Mouse (Mus musculus) inflammation-experienced regulatory T-cells, adult 6 months (primary cell): ENCODE results near the gene Ctsw. TPM values are rescaled to one million over a fixed set of nuclear protein-coding genes. Genes with fewer than 3 reads are reported as not detected.

ENCODE experiments used
- ATAC-seq: one replicate; pipeline ENCODE4 v1.8.0; 2017
- polyA plus RNA-seq, 3 experiments: library from polyadenylated mRNA; unstranded; fragments of 100-300 nt; shearing (Covaris generic); gene quantifications; one replicate each; pipeline ENCODE4 v1.2.1; 2017

The Ctsw gene
- polyA plus RNA-seq, 3 experiments from 2014 or later = 168 to 249 (median 216) TPM

DNA sequence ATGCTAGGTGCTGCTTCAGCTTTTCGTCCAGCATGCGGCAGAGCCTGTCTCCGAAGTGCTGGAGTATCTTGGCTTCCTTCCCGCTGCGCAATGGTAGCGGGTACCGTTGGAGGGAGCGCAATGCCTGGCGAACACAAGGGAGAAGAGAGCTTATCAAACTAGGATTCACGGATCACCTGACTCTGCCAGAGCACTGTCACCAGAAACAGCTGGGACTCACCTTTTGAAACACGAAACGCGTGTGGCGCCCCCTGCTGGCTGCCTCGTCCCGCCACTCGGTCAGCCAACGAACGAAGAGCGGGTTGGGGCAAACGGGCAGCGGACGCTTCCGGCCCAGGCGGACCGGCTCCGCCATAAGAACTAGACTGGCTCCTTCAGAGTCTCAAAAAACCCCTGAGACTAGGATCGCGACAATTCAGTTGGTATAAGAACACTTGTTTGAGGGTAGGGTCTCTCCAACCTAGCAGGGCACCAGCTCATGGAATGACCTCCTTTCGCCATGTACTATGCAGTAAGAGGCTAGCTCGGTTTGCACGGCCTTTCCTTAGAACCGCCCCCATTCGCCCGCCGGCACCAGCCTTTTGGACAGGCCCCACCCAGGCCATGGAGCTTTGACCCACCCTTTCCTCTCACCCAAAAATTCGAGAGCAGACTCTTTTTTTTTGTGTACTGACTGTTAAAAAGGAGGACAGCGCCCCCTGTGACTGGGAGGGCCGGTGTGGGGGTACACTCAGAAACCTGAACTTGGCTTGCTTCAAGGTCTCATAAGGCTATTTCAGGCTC, 19.7 kb upstream of the Ctsw start, which contains the start of gene Mus81:
TSS of gene Mus81 (minus strand) at position 635 of the 783 bp plus-strand sequence.
- peak; percentile 32 for ATAC-seq

DNA sequence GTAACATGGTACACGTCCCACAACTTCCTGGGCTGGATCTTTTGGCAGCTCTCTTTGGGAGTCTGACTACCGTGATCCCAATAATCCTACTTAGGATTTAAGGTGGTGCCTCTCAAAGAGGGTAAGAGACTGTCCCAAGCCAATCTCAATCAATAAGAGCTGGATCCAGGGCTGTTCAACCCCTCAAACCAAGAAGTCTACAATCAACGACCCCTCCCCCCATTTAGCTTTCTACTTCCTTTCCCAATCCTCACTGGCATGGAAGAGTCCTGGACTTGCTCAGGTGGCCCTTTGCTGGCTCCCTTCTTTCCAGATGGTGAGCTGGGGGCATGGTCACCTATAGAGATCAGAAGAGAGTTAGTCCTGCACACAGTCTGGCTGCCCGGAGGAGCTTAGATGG, 18.5 kb upstream of the Ctsw start:
- ATAC-seq = no peak

DNA sequence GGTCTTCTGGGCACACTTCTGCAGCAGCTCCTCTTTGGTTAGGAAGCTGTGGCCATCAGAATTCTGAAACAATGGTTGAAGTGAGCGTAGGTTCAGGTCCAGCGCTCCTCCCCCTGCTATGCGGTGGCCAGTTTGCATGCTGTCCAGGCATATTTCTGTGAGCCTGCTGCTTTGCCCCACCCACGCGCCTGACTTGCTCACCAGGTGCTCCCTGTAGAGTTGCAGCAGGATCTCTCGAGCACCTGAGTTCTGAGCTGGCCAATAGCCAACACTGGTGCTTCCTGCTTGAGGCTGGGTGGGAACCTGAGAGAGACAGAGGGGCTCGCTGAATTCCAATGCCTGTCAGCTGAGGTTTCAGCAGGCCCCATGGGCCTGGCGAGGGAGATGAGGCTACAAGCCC, 18.0 kb upstream of the Ctsw start:
- no peak for ATAC-seq

DNA sequence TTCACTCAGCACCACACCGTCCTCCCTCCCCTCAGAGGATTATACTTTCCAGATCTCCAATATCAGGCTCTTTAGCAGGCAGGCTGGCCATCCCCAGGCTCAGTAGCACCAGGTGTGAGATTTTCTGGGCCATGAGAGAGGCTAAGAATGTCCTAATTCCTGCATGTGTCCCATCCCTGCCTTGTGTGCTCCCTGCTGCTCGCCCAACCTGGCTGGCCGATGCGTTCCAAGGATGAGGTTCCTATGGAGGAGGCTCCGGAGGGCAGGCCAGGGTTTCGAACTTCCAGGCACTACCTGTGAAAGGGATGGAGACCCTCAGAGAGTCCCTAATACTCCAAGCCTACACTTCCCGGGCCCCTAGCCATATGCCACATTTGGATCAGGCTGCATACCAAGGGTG, 17.5 kb upstream of the Ctsw start:
- no peak for ATAC-seq

DNA sequence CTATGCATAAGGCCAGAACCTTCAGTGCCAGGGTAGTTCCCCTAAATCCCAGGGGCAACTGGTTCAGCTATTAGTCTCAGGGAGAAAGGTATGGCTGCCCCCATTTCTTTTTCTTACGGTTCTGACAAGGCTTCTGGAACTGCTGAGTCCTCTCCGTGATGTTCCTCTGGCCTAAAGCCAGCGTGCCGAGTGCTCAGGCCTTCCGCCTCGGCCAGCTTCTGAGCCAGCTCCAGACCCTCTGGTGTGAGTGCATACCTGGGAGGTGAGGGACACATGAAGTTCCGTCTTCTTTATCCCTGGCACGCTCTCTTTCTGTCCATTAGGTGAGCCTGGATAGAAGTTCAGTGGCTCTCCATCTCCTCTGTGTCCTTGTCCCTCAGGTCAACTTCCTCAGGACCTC, 17.1 kb upstream of the Ctsw start:
- ATAC-seq = no peak

DNA sequence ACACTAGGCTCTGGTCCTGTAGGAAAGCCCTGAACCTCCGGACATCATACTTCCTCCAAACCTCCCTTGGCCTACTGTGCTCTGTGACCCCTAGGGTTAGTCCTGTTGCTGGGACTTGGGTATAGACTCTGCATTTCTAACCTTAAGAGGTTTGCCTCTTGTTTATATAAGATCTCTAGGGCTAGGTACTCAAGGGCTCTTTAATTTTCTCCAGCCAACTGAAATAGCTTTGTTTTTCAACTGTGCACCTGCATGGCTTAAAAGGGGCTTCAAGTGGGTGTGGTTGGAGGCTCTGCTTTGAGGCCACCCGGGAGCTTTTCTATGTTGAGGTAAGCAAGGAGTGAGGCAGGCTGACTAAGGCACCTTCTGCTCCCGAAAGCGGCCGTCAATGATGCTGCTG, 16.2 kb upstream of the Ctsw start:
- ATAC-seq = no peak

DNA sequence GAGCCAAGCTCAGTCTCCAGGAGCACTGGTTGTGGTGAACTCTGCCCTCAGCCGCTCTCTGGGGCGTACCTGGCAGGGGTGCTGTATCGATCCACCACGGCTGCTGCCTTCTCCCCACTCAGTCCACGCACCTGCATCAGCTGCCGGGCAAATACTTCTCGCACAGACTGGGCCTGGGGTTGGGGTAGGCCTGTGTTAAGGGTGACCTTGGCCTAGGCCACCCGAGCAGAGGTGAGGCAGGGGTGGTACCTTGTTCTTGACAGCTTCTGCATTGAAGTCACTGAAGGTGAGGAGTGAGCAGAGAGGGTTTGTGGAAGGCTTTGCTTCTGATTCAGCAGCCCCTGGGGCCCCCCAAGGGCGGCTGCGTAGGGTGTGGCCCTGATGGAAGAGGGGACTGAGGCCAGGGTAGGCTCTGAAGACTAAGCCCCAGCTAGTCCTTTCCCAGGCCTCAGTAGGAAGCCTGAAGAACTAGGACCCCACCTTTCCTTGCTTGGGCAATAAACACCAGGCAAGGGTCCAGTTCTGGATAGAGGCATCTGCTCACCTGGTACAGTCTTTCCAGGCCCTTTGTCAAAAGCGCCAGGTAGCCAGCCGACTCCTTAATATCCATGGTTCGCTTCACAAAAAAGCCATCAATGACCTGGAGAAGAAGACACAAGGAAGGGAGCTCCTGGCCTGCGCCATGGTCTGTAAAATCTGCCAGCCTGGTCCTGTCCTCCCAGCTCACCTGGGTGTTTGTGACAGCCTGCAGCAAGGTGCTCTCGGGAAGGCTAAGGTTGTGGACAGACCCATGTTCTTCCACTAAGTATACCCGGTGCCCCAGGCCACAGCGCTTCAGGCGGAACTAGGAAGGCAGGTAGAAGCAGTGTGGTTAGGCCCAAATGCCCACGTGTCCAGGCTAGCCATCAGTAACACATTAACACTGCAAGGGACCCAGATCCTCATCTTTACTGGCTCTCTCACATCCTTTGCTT, 15.4 kb upstream of the Ctsw start:
- no peak for ATAC-seq

DNA sequence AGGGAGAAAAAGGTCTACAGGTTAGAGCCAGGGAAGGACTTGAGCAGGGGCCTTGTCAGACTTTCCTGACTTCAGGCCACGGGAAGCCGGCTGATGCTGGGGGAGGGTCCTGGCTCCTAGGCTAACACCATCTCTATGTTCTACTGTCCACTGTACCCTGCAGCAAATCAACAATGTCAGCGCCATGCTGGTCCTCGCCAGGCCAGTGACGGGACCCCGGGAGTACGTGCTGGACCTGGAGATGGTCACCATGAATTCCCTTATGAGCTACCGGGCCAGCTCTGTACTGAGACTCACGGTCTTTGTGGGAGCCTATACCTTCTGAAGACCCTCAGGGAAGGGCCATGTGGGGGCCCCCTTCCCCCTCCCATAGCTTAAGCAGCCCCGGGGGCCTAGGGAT, 13.1 kb upstream of the Ctsw start:
- ATAC-seq = no peak

DNA sequence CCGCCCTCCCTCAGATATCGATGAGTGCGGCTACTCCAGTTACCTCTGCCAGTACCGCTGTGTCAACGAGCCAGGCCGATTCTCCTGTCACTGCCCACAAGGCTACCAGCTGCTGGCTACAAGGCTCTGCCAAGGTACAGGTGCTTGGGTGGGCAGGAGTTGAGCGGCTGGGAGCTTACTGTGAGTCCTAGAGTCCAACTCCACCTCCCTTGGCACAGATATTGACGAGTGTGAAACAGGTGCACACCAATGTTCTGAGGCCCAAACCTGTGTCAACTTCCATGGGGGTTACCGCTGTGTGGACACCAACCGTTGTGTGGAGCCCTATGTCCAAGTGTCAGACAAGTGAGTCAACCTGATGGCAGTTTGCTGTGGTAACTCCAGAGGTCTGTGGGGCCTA, 11.7 kb upstream of the Ctsw start:
- ATAC-seq = no peak

DNA sequence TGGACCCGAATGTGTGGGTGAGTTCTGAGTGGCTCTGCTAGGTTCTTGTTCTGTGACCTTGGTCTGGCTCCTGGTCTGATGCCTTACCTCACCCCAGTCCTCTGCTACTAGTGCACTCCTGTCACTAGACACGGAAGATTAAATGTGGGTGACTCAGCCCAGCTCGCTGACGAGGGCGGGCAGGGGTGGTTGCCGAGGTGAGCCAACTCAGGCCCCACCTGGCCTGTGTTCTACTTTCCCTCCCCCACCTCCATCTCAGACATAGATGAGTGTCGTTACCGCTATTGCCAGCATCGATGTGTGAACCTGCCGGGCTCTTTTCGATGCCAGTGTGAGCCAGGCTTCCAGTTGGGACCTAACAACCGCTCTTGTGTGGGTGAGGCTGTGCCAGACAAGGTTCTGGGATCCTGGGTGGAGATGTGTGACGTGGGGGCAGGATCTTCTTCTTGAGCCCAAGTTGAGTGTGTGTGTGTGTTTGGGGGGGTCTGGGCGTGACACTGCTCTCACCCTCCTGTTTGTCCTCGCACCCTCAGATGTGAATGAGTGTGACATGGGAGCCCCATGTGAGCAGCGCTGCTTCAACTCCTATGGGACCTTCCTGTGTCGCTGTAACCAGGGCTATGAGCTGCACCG, 9.5 kb upstream of the Ctsw start:
- no peak for ATAC-seq

DNA sequence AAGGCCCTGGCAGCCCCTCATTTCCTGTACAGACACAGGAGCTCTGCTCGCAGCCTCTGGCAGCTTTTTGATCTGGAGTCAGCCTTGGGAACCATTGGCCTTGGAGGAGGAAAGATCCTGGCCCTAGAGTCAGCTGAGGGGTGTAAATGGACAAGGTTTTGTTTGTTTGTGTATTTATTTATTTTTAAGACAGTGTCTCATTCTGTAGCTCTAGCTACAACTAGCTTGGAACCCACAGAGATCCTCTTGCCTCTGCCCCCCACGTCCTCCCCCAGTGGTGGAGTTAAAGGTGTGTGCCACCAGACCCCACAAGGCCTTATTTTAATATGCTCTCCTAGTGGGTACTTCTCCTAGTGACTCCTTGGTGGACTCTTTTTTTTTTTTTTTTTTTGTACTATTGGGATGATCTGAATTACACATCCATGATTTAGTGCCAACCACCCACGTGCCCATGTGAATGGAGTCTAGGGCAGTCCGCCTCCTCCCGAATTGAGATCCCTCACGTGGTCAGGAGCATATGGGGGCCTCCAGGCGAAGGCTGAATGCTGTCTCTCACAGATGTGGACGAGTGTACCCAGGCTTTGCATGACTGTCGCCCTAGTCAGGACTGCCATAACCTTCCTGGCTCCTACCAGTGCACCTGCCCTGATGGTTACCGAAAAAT, 8.8 kb upstream of the Ctsw start:
- ATAC-seq = no peak

DNA sequence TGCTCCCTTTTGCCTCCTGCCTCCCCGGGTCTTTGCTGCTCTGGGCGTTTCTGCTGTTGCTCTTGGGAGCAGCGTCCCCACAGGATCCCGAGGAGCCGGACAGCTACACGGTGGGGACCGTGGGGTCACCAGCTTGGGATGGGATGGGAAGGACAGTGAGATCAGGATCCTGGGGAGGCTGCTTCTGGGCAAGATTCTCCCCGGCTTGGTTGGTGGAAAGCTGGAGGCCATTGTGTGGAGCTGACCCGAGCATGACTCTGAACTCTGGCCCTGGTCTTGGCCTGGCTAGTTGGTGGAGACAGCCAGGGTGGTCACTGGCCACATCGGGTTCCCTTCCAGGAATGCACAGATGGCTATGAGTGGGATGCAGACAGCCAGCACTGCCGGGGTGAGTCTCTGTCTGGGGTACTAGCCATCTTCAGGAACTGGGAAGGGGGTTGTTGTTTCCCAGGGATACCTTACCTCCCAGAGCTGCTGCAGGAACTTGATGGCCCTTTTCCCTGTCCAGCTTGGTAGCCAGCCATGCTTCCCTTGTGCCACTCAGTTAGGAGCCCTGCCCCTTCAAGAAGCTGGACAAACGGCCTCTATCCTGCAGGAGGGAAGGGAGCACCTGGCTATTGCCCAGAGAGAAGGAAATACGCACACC, 6.9 kb upstream of the Ctsw start:
- ATAC-seq = no peak

DNA sequence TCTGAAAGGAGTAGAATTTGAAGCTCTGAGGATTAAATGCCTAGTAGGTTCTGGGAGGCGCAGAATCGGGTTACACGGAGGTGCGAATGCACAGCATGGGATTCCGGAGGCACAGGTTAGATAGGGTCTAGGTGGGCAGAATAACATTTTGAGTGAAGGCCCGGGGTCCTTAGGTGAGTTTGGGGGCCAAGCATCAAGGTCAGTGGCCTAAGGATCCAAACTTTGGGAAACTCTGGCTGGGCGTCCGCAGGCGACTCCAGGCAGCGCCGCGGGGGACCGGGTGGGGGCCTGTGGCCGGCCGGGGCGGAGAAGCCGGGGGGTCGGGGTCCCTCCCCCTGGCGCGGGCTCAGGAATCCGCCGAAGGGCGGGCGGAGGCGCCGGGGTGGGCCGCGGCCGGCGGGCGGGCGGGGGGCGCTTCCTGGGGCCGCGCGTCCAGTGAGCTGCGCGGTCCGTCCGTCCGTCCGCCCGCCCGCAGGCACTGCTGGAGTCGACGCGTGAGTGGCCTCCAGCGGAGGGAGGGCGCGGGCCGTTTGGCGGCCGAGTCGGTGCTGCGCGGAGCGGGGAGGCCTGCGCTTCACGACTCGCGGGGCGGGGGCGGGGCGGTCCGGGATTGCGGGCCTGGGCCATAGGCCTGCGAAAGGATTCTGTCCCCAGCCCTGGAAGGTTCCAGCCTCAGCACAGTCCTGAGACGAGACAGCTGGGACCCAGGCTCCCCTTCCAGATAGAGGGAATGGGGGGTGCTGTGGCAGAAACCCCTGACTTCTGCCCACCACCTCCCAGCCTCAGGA, 6.2 kb upstream of the Ctsw start:
- no peak for ATAC-seq

DNA sequence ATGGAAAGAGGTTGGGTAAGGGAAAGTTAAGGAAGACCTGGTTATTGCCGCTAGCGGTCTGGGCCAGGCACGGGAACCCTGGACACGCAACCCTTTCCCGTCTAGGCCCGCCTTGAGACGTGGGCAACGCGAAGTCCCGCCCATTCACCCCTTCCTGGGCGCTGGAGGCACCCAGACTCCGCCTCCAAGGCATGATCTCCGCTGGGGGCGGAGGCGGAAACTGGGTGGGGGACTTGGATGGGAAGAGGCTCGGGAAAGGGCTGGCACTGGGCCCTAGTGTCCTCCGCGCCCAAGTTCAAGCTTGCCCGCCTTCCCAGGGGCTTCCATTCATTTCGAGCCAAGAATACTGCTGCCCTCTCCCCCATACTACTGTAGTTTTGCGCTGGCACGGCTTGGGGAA, 5.4 kb upstream of the Ctsw start, which contains the start of gene Efemp2:
TSS of gene Efemp2 (plus strand) at position 235 of the 400 bp plus-strand sequence.
- peak; percentile 43 for ATAC-seq

DNA sequence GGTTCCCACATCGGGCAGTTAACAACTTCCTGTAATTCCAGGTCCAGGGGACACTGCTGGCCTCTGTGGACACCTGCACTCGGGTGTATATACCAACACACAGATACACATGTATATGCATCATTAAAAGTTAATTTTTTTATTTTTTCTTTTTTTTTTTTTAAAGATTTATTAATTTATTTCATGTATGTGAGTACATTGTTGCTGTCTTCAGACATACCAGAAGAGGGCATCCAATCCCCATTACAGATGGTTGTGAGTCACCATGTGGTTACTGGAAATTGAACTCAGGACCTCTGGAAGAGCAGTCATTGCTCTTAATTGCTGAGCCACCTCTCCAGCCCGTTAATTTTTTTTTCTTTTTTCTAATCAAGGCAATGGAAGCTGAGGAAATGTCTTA, 4.5 kb upstream of the Ctsw start:
- ATAC-seq = no peak

DNA sequence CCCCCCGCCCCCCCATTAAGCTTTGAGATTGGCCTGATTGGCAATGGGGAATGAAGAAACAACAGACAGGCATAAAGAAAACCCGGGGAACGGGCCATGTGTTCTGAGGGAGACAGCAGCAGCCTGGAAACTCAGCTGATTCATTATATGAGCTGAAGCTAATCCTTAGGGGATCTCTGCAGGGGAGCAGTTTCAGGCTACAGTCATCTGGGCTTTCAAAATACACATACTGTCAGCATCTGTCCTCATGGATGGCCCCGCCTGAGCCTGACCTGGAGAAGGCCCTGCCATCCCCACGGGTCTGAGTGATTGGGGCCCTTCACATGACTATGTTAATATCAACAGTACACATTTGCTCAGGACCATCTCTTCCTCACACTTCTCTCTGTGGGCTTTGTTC, 3.5 kb upstream of the Ctsw start:
- no peak for ATAC-seq

DNA sequence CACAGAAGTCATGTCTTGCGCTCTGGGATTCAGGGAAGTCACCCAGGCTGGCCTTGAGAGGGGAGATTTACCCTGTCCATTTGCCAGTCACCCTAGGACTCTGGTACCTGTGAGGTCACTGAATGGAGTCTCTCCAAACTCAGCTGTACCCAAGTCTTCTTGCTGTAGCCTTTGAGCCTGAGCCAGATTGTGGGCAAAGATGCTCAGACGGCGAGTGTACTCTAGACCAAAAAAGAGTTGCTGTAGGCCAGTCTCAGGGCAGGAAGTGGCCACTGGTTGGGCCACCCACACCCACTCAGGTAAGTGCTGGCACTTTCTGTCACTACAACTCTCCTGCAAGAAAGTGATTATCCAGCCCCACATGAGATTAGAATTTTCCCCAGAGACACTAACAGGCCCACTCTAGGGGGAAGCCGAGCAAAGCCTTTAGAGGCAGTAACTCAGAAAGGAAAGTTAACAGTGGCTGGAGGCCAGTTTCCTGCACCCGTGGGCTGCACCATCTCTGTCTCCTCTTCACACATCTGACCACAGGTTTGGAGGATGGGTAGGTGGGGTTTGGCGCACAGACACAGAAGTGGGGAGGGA, 1.3 kb downstream of the Ctsw start:
- no peak for ATAC-seq

DNA sequence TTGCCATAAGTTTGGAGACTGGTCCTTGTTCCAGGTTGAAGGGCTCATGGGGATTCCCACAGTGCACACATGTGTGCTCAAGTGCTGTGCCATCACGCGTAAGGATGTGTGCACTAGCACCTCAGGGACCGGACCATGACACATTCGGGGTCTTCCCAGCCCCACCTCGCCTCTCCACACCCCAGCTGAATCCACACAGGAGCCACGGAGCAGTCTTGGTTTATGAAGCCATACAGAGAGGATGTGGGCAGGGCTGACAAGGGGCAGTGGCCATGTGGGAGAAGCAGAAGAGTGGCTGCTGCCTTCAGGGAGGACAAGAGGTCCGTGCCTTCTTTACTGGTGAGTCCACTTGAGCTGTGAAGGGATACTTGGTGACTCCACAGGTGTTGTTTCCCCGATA, 3.3 kb downstream of the Ctsw start:
- no peak for ATAC-seq

DNA sequence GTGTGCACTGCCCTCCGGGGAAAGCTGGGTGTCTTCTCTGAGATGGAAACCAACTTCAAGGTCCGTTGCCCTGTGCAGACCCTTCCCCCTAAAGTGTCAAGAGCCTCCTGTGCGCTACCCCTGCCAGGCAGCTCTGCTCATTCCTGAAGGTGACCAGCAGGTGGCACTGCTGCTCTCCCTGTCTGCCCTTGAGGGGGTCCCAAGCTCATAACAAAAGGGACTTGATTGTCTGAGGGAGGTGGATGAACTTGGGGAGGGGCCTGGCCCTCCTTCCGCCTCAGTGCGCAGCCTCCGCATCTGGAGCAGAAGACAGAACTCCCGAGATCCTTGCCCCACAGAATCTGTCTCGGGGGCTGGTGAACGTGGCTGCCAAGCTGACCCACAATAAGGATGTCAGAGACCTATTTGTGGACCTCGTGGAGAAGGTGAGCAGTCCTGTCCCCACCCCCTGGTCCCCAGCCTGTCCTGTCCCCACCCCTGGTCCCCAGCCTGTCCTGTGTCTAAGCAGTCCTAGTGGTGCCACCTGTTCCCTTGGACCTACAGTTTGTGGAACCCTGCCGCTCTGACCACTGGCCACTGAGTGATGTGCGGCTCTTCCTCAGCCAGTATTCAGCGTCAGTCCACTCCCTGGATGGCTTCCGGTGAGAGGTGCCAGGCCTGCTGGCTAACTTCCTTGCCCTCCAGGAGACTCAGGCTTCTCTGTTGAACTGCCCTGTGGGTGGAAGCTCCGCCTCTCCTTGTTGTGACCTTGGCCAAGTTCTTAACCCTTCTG, 4.3 kb downstream of the Ctsw start:
- no peak for ATAC-seq

DNA sequence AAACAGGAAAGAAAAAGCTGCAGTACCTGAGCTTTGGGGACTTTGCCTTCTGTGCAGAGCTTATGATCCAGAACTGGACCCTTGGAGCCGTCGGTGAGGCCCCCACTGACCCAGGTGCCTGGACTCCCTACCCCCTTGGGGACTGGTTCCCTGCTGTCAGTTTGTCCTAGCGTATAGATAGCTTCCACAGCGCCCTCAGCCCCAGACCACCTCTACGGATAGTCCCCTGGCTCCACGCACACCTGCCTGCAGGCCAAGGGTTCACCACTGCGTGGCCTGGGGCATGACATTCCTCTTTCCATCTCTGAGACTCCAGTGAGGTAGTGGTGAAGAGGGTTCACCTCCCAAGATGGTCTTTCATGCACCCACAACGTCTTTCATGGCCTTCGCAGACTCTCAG, 5.1 kb downstream of the Ctsw start:
- ATAC-seq = no peak
